Mouse (Mus musculus): Measurements from ENCODE around the gene Pcbd2. TPM values are rescaled to one million over a fixed set of nuclear protein-coding genes. Genes with fewer than 3 reads are reported as not detected.
A peak's percentile ranks its signal among the peaks of the same experiment; 100 is the strongest.

Pcbd2 gene
- polyA plus RNA-seq, 1 experiment, result 78.2 TPM

- Histone ChIP-seq H3K36me3 (replicated peaks; ENCODE audit: low read length) (peaks cover 71% of the 10 kb centered on the region), H3K9me3 (peaks cover 6% of the 10 kb centered on the region; the same call in 1 of the 2 replicates), H3K4me1 (peaks cover 45% of the 10 kb centered on the region), H3K27me3 (replicated peaks) (no peaks in the 10 kb centered on the region), H3K4me3 (replicated peaks) (no peak overlapping the region)
- TF ChIP-seq GATA1 (IDR thresholded peaks at IDR 0.05; ENCODE audit: borderline replicate concordance, low read length) (no peak), FLI1 (IDR thresholded peaks at IDR 0.05; ENCODE audit: low read length) (no peak)
These were observed 22.9 kb upstream of the Pcbd2 start for GRCm38 (mm10) chr13:55704301-55704700.

GRCm38 (mm10) chr13:55712846-55713245 is 14.3 kb upstream of the Pcbd2 start:
- TF ChIP-seq FLI1 (IDR thresholded peaks at IDR 0.05; ENCODE audit: low read length) (no peak), GATA1 (IDR thresholded peaks at IDR 0.05; ENCODE audit: borderline replicate concordance, low read length) (no peak)
- H3K4me3 ChIP-seq (replicated peaks), result no peak overlapping the region
- H3K9me3 ChIP-seq, result no peaks in the 10 kb centered on the region
- H3K4me1 ChIP-seq, result peaks cover 51% of the 10 kb centered on the region
- H3K27me3 ChIP-seq (replicated peaks), result no peaks in the 10 kb centered on the region
- peaks cover 5% of the 10 kb centered on the region for H3K36me3 ChIP-seq (replicated peaks; ENCODE audit: low read length)

- H3K9me3 ChIP-seq, result no peaks in the 10 kb centered on the region
- H3K27me3 ChIP-seq (replicated peaks), result no peaks in the 10 kb centered on the region
- H3K4me3 ChIP-seq (replicated peaks), result peak within 1 kb of the TSS; percentile 96
- TF ChIP-seq FLI1 (IDR thresholded peaks at IDR 0.05; ENCODE audit: low read length) (no peak), GATA1 (IDR thresholded peaks at IDR 0.05; ENCODE audit: borderline replicate concordance, low read length) (no peak)
- peaks cover 37% of the 10 kb centered on the region for H3K4me1 ChIP-seq
- peaks cover 21% of the 10 kb centered on the region for H3K36me3 ChIP-seq (replicated peaks; ENCODE audit: low read length)
These were observed 12.5 kb upstream of the Pcbd2 start, which contains the start of gene Txndc15 for GRCm38 (mm10) chr13:55714501-55715166. Gene Txndc15 (plus strand): TSS chr13:55714650.

- peak overlapping the region; percentile 96 for H3K4me3 ChIP-seq (replicated peaks)
- peaks cover 32% of the 10 kb centered on the region for H3K4me1 ChIP-seq
- peaks cover 26% of the 10 kb centered on the region for H3K36me3 ChIP-seq (replicated peaks; ENCODE audit: low read length)
- no peaks in the 10 kb centered on the region for H3K9me3 ChIP-seq
- H3K27me3 ChIP-seq (replicated peaks), result no peaks in the 10 kb centered on the region
- no peak for TF ChIP-seq GATA1 (IDR thresholded peaks at IDR 0.05; ENCODE audit: borderline replicate concordance, low read length)
- TF ChIP-seq FLI1 (IDR thresholded peaks at IDR 0.05; ENCODE audit: low read length), result no peak
These were observed 12.0 kb upstream of the Pcbd2 start for GRCm38 (mm10) chr13:55715167-55715512.

DNA sequence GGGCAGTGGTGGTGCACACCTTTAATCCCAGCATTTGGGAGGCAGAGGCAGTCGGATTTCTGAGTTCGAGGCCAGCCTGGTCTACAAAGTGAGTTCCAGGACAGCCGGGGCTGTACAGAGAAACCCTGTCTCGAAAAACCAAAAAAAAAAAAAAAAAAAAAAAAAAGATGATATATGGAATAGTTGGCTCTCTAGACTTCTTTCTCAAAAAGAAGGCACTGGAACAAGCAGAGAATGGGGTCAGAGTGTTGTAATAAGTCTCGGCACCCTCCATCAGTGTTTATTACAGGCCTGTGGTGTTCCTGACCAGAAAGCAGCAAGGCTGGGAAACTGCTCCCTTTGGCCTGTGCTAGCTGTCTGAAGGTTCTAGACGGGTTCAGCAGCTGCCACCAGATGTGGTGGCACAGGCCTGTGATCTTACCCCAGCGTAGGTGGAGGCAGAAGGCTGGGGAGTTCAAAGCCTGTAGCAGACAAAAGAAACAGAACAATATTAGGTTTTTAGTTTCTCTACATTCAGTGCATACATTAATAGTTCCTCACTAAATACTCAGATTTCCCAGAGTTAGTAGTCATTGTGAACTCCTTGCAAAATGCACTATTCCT is 11.2 kb upstream of the Pcbd2 start:
- Histone ChIP-seq H3K36me3 (replicated peaks; ENCODE audit: low read length) (peaks cover 33% of the 10 kb centered on the region), H3K4me1 (peaks cover 30% of the 10 kb centered on the region), H3K27me3 (replicated peaks) (no peaks in the 10 kb centered on the region), H3K4me3 (replicated peaks) (peak overlapping the region; percentile 96), H3K9me3 (no peaks in the 10 kb centered on the region)
- TF ChIP-seq FLI1 (IDR thresholded peaks at IDR 0.05; ENCODE audit: low read length), result no peak
- TF ChIP-seq GATA1 (IDR thresholded peaks at IDR 0.05; ENCODE audit: borderline replicate concordance, low read length), result no peak

- Histone ChIP-seq H3K4me3 (replicated peaks) (no peak overlapping the region), H3K9me3 (no peaks in the 10 kb centered on the region), H3K4me1 (peaks cover 13% of the 10 kb centered on the region), H3K36me3 (replicated peaks; ENCODE audit: low read length) (peaks cover 74% of the 10 kb centered on the region), H3K27me3 (replicated peaks) (no peaks in the 10 kb centered on the region)
- TF ChIP-seq GATA1 (IDR thresholded peaks at IDR 0.05; ENCODE audit: borderline replicate concordance, low read length), result no peak
- no peak for TF ChIP-seq FLI1 (IDR thresholded peaks at IDR 0.05; ENCODE audit: low read length)
These were observed 5.7 kb upstream of the Pcbd2 start for GRCm38 (mm10) chr13:55721516-55721915.

GRCm38 (mm10) chr13:55721995-55722394 is 5.2 kb upstream of the Pcbd2 start:
- TF ChIP-seq GATA1 (IDR thresholded peaks at IDR 0.05; ENCODE audit: borderline replicate concordance, low read length) (no peak), FLI1 (IDR thresholded peaks at IDR 0.05; ENCODE audit: low read length) (no peak)
- no peaks in the 10 kb centered on the region for H3K27me3 ChIP-seq (replicated peaks)
- peaks cover 74% of the 10 kb centered on the region for H3K36me3 ChIP-seq (replicated peaks; ENCODE audit: low read length)

GRCm38 (mm10) chr13:55726598-55727119 is 509 bp upstream of the Pcbd2 start:
- no peak for TF ChIP-seq FLI1 (IDR thresholded peaks at IDR 0.05; ENCODE audit: low read length)
- no peak for TF ChIP-seq GATA1 (IDR thresholded peaks at IDR 0.05; ENCODE audit: borderline replicate concordance, low read length)
- peak overlapping the region; percentile 96 for H3K4me3 ChIP-seq (replicated peaks)
- no peaks in the 10 kb centered on the region for H3K27me3 ChIP-seq (replicated peaks)
- peaks cover 14% of the 10 kb centered on the region for H3K4me1 ChIP-seq
- peaks cover 44% of the 10 kb centered on the region for H3K36me3 ChIP-seq (replicated peaks; ENCODE audit: low read length)
- H3K9me3 ChIP-seq, result no peaks in the 10 kb centered on the region

More at GRCm38 (mm10) chr13:55721995-55722394, 5.2 kb upstream of the Pcbd2 start:
- H3K4me1 ChIP-seq, result peaks cover 10% of the 10 kb centered on the region
- no peaks in the 10 kb centered on the region for H3K9me3 ChIP-seq
- no peak overlapping the region for H3K4me3 ChIP-seq (replicated peaks)

- Histone ChIP-seq H3K4me1 (peaks cover 23% of the 10 kb centered on the region), H3K36me3 (replicated peaks; ENCODE audit: low read length) (peaks cover 35% of the 10 kb centered on the region), H3K9me3 (no peaks in the 10 kb centered on the region), H3K4me3 (replicated peaks) (peak overlapping the region; percentile 96), H3K27me3 (replicated peaks) (no peaks in the 10 kb centered on the region)
- no peak for TF ChIP-seq GATA1 (IDR thresholded peaks at IDR 0.05; ENCODE audit: borderline replicate concordance, low read length)
- TF ChIP-seq FLI1 (IDR thresholded peaks at IDR 0.05; ENCODE audit: low read length), result no peak
These were observed 671 bp downstream of the Pcbd2 start for GRCm38 (mm10) chr13:55727839-55728238.

DNA sequence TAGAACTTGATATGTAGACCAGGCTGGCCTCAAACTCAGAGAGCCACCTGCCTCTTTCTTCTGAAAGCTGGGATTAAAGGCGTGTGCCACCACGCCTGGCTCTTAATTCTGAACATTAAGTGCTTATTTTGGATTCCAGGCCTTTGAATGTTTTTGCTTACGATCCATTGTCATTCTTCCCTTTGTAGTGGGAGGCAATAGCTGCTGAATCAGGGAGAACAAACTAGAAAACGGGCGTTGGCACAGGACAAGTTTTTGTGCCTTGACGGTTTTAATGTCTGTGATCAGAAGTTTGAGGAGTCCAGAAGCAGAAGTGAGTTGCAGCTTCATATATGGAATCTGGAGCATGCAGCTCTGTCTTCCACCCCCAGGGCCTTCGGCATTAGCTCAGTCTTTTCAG is 3.5 kb downstream of the Pcbd2 start:
- H3K9me3 ChIP-seq, result no peaks in the 10 kb centered on the region
- peaks cover 25% of the 10 kb centered on the region for H3K36me3 ChIP-seq (replicated peaks; ENCODE audit: low read length)
- no peak for TF ChIP-seq FLI1 (IDR thresholded peaks at IDR 0.05; ENCODE audit: low read length)
- no peak for TF ChIP-seq GATA1 (IDR thresholded peaks at IDR 0.05; ENCODE audit: borderline replicate concordance, low read length)

More for the DNA sequence above, 3.5 kb downstream of the Pcbd2 start:
- no peaks in the 10 kb centered on the region for H3K27me3 ChIP-seq (replicated peaks)
- H3K4me3 ChIP-seq (replicated peaks), result no peak overlapping the region
- peaks cover 31% of the 10 kb centered on the region for H3K4me1 ChIP-seq

Measured in megakaryocyte, embryonic 14.5 days (primary cell).